Mouse (Mus musculus) forebrain, embryonic 14.5 days (tissue): Measurements from ENCODE around the gene Tomm22. TPM values are rescaled to one million over a fixed set of nuclear protein-coding genes. Genes with fewer than 3 reads are reported as not detected.
"Not testable (repeated sequence)": the region's sequence is repeated elsewhere in the genome, so short reads cannot be mapped to it uniquely, and the experiment has no call there.

Experiments used
- ATAC-seq: fragments of 200-750 bp; cut with Nextera tagmentation; 2 replicates; pipeline ENCODE4 v1.8.0; 2017; ENCODE audit warnings: mild to moderate bottlenecking, moderate library complexity
- DNase-seq: peaks from one replicate; pipeline ENCODE4 v3.0.0-alpha.2; 2015; ENCODE audit warnings: low spot score
- H3K27ac ChIP-seq: fragments of 300-500 bp; sonication (generic); 2 replicates; pipeline ENCODE4 v1.5.1; 2014; ENCODE audit warnings: low read depth, mild to moderate bottlenecking, control low read depth, low read length, moderate library complexity
- H3K27me3 ChIP-seq: fragments of 300-500 bp; sonication (generic); replicated peaks from 2 replicates; pipeline ENCODE4 v1.6.1; 2014; ENCODE audit warnings: low read length, control low read depth, mixed read lengths; ENCODE audit not compliant: control insufficient read depth, insufficient read depth
- H3K36me3 ChIP-seq: fragments of 300-500 bp; sonication (generic); 2 replicates; pipeline ENCODE4 v1.6.1; 2014; ENCODE audit warnings: low read length, control low read depth; ENCODE audit not compliant: control insufficient read depth, insufficient read depth
- H3K4me1 ChIP-seq: fragments of 300-500 bp; sonication (generic); 2 replicates; pipeline ENCODE4 v1.6.1; 2014; ENCODE audit warnings: antibody characterized with exemption, low read length, control low read depth; ENCODE audit not compliant: control insufficient read depth, insufficient read depth
- H3K4me2 ChIP-seq: fragments of 300-500 bp; sonication (generic); 2 replicates; pipeline ENCODE4 v1.6.1; 2014; ENCODE audit warnings: mild to moderate bottlenecking, control low read depth, low read length
- H3K4me3 ChIP-seq: fragments of 300-500 bp; sonication (generic); 2 replicates; pipeline ENCODE4 v1.5.1; 2014; ENCODE audit warnings: low read depth, low read length, control low read depth
- H3K9ac ChIP-seq: fragments of 300-500 bp; sonication (generic); 2 replicates; pipeline ENCODE4 v1.6.1; 2014; ENCODE audit warnings: mild to moderate bottlenecking, low read length, control low read depth, moderate library complexity
- H3K9me3 ChIP-seq: fragments of 300-500 bp; sonication (generic); replicated peaks from 2 replicates; pipeline ENCODE4 v1.6.1; 2016; ENCODE audit warnings: low read length, control low read depth, mixed read lengths; ENCODE audit not compliant: control insufficient read depth
- WGBS: fragments of 180-500 bp; shearing (Covaris S2); extraction: QIAGEN DNeasy Blood & Tissue Kit; methylation state at CpG from one replicate; pipeline ENCODE4 v1.1.7; 2014; 5-methylcytosine and 5-hydroxymethylcytosine counted together
- polyA plus RNA-seq: library from polyadenylated mRNA; unstranded; fragments of >200 nt; fragmentation: Nextera tagmentation; extraction: Ambion mirVana; gene quantifications from 2 replicates; pipeline ENCODE4 v1.2.1, GENCODE M21; 2014

Gene Tomm22
- polyA plus RNA-seq, 1 experiment from 2014 or later, result 300 TPM

- peak overlapping the region; percentile 62 for H3K4me2 ChIP-seq
- H3K27ac ChIP-seq, result peak overlapping the region; percentile 94
- ATAC-seq, result peak; percentile 37; the same call in 1 of the 2 replicates
- peak overlapping the region; percentile 53 for H3K4me3 ChIP-seq
- H3K4me1 ChIP-seq, result peaks cover 5% of the 10 kb centered on the region; the same call in 1 of the 2 replicates
- DNase-seq, result peak; percentile 92
- H3K36me3 ChIP-seq, result 0 out of 2 replicates have a peak, but pooled peaks cover 11% of the 10 kb centered on the region
- H3K27me3 ChIP-seq, result no peaks in the 10 kb centered on the region
- H3K9ac ChIP-seq, result peak overlapping the region; percentile 80
- H3K9me3 ChIP-seq, result no peaks in the 10 kb centered on the region
- 4% methylated on average over 16 of the region's 16 CpGs for WGBS
These were observed 12.7 kb upstream of the Tomm22 start for GRCm38 (mm10) chr15:79657837-79658530.

DNA sequence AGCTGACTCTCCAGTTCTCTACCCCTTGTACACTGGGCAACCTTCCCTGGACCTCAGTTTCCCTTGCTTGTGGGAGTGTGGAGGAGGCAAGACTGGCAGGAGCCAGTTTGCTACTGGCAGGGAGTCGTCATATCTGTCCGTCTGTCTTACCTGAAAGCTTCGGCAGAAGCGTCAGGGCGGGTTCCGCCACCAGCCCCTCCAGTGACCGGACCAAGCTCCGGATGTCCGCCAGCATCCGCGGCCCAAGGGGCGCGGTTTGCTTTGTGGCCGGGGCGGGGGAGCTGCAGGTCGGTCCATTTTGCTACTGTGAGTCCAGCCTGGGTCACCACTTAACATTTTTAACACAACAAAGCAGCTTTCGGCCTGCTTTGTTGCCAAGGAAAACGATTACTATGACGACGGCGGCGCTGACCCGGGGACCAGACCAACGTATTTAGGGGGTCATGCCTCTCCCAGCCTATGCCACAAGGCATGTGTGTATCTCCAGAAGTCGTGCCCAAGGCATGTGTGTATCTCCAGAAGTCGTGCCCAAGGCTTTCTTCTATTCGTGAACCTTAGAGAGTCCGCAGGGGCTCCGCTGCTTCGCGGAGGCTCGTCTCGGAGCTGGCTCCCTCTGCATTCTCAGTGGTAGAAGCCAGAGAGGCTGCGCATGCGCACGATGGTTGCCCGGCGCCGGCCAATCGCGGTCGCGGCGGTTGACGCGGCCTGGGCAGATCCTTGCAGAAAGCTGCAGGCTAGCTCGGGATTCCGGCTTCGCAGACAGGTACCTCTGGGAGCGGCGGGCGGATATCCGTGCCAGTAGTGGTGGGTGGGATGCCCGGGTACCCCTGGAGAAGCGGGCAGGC is 11.9 kb upstream of the Tomm22 start, which contains the start of the genes Fam227a and Cby1:
TSS of gene Fam227a (minus strand) at position 426 of the 845 bp plus-strand sequence.
TSS of gene Cby1 (plus strand) at position 669 of the 845 bp plus-strand sequence.
- DNase-seq (peak; percentile 95), ATAC-seq (peak; percentile 93)
- under 1% methylated on average over 55 of the region's 55 CpGs for WGBS
- peak within 1 kb of the TSS; percentile 80 for H3K9ac ChIP-seq
- H3K36me3 ChIP-seq, result 0 out of 2 replicates have a peak, but pooled peaks cover 14% of the 10 kb centered on the region
- H3K27me3 ChIP-seq, result no peaks in the 10 kb centered on the region
- no peaks in the 10 kb centered on the region for H3K9me3 ChIP-seq
- H3K4me1 ChIP-seq, result peaks cover 5% of the 10 kb centered on the region; the same call in 1 of the 2 replicates
- H3K27ac ChIP-seq, result peak within 1 kb of the TSS; percentile 94
- peak within 1 kb of the TSS; percentile 53 for H3K4me3 ChIP-seq
- peak within 1 kb of the TSS; percentile 62 for H3K4me2 ChIP-seq

GRCm38 (mm10) chr15:79661852-79662251 is 8.8 kb upstream of the Tomm22 start:
- ATAC-seq (no peak), DNase-seq (peak; percentile 23)
- Histone ChIP-seq H3K4me2 (no peak overlapping the region), H3K9ac (no peak overlapping the region), H3K4me1 (peaks cover 5% of the 10 kb centered on the region; the same call in 1 of the 2 replicates), H3K36me3 (peaks cover 29% of the 10 kb centered on the region), H3K27ac (no peak overlapping the region), H3K27me3 (no peaks in the 10 kb centered on the region), H3K4me3 (no peak overlapping the region), H3K9me3 (no peaks in the 10 kb centered on the region)
- WGBS, result 72% methylated on average over 4 of the region's 4 CpGs

DNA sequence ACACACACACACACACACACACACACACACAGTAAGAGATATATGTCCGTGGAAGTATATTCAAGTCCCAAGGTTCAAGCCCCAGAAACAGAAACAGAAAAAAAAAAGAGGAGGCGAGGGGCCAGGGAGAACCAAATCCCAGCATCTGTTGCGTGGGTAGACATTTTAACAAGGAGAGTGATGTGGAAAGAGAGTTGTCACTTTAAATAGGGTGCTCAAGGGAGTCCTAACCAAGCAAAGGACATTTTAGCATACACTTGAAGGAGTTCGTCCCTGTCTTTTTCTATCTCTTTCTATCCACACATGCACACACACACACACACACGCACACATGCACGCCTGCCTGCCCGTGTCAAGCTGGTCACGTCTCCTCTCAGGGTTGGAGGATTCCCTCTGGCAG is 6.0 kb upstream of the Tomm22 start:
- Histone ChIP-seq H3K4me3 (no peak overlapping the region), H3K27me3 (no peaks in the 10 kb centered on the region), H3K4me2 (no peak overlapping the region), H3K9ac (no peak overlapping the region), H3K36me3 (peaks cover 37% of the 10 kb centered on the region), H3K4me1 (peaks cover 3% of the 10 kb centered on the region; the same call in 1 of the 2 replicates), H3K27ac (no peak overlapping the region), H3K9me3 (no peaks in the 10 kb centered on the region)
- 93% methylated on average over 8 of the region's 8 CpGs for WGBS
- ATAC-seq, result no peak
- no peak for DNase-seq

DNA sequence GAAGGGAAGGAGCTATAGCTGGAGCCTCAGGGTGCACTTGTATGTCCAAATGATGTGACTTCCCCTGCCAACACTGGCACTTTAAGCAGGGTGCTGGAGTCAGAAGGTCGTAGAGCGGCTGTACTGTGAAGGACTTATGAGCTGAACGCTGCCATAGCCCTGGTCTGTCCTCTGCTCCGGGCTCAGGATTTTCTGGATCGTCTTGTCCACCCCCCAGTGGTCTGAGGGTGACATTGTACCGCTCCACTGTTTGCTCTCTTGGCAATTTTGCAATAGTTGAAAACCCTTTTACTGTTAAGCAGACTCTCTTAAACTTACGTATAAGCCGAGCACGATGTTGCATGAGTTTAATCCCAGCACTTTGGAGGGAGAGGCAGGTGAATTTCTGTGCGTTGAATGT is 1.5 kb upstream of the Tomm22 start:
- no peak overlapping the region for H3K4me3 ChIP-seq
- no peak overlapping the region for H3K9ac ChIP-seq
- DNase-seq (no peak), ATAC-seq (no peak)
- no peak overlapping the region for H3K27ac ChIP-seq
- 75% methylated on average over 10 of the region's 10 CpGs for WGBS
- no peaks in the 10 kb centered on the region for H3K9me3 ChIP-seq
- H3K4me2 ChIP-seq, result no peak overlapping the region
- H3K27me3 ChIP-seq, result no peaks in the 10 kb centered on the region
- H3K4me1 ChIP-seq, result 0 out of 2 replicates have a peak, but pooled peaks cover 4% of the 10 kb centered on the region
- H3K36me3 ChIP-seq, result peaks cover 51% of the 10 kb centered on the region

DNA sequence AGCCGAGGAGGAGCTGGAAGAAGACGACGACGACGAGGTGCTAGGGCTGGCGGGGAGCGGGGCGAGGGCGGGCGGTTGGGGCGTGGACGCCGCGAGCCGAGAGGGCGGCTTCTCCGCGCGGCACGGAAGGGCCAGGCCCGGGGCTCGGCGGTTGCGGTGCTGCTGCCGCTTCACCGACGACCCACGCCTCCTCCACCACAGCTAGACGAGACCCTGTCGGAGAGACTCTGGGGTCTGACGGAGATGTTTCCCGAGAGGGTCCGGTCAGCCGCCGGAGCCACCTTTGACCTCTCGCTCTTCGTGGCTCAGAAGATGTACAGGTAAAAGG is 275 bp downstream of the Tomm22 start:
- under 1% methylated on average over 37 of the region's 37 CpGs for WGBS
- peak overlapping the region; percentile 74 for H3K9ac ChIP-seq
- ATAC-seq (peak; percentile 52), DNase-seq (no peak)
- peaks cover 57% of the 10 kb centered on the region for H3K36me3 ChIP-seq
- H3K9me3 ChIP-seq, result no peaks in the 10 kb centered on the region
- H3K4me2 ChIP-seq, result peak overlapping the region; percentile 72
- H3K4me3 ChIP-seq, result peak overlapping the region; percentile 90
- H3K27ac ChIP-seq, result no peak overlapping the region
- no peaks in the 10 kb centered on the region for H3K27me3 ChIP-seq
- 0 out of 2 replicates have a peak, but pooled peaks cover 4% of the 10 kb centered on the region for H3K4me1 ChIP-seq

GRCm38 (mm10) chr15:79671828-79672348 is 1.2 kb downstream of the Tomm22 start:
- not testable (repeated sequence) for H3K9me3 ChIP-seq, DNase-seq, H3K27ac ChIP-seq, H3K4me1 ChIP-seq, H3K27me3 ChIP-seq, ATAC-seq, H3K9ac ChIP-seq
- WGBS, result 82% methylated on average over 11 of the region's 11 CpGs
- Histone ChIP-seq H3K36me3 (peaks cover 59% of the 10 kb centered on the region), H3K4me3 (peak overlapping the region; percentile 90), H3K4me2 (peak overlapping the region; percentile 72)

DNA sequence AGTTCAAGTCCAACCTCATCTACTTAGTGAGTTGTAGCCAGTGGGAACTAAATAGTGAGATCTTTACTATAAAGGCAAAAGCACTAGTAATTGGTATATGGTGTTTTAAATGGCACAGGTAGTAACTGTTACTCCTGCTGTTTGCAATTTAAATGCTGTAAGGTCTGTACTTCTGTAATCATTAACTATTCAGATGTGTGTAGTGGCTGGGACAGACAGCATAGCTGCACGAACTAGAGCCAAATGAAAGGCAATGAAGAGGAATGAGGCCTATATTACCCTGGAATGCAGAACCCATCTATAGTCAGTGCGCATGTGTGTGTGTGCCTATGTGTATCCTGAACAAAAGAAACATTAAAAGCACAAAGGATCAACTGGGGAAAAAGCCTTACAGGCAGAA is 7.3 kb downstream of the Tomm22 start:
- Histone ChIP-seq H3K36me3 (peaks cover 53% of the 10 kb centered on the region), H3K27me3 (no peaks in the 10 kb centered on the region), H3K4me2 (no peak overlapping the region), H3K4me1 (0 out of 2 replicates have a peak, but pooled peaks cover under 1% of the 10 kb centered on the region), H3K4me3 (no peak overlapping the region), H3K27ac (no peak overlapping the region), H3K9ac (no peak overlapping the region), H3K9me3 (no peaks in the 10 kb centered on the region)
- no peak for ATAC-seq
- WGBS, result 88% methylated on average over 2 of the region's 2 CpGs
- DNase-seq, result no peak
